In genomic region chr2:35273536-35273935, GRCm38 (mm10) we compare ENCODE assay signal across 8 mouse cellular contexts. TPM values are rescaled to one million over a fixed set of nuclear protein-coding genes. Genes with fewer than 3 reads are reported as not detected.
DNase-seq lines count a peak whose midpoint lies in the region; ATAC-seq lines count a peak whose summit lies in the region.

No protein-coding gene starts in this region.

- H3K4me3 ChIP-seq in limb, embryonic 13.5 days: no peak overlapping the region

- no peak overlapping the region; the same call in 1 of the 2 replicates for H3K9ac ChIP-seq in limb, embryonic 13.5 days

- WGBS in limb, embryonic 13.5 days: 5% methylated on average over 2 of the region's 2 CpGs

- peak overlapping the region; percentile 5; the same call in 1 of the 2 replicates for H3K4me2 ChIP-seq in limb, embryonic 13.5 days (replicated peaks)

- ATAC-seq in limb, embryonic 13.5 days (ENCODE audit: low FRiP score, low read depth): peak; percentile 81

- no peaks in the 10 kb centered on the region for H3K27me3 ChIP-seq in limb, embryonic 13.5 days

- H3K9me3 ChIP-seq in limb, embryonic 13.5 days: no peaks in the 10 kb centered on the region

- no peaks in the 10 kb centered on the region for H3K36me3 ChIP-seq in limb, embryonic 13.5 days

- peaks cover 63% of the 10 kb centered on the region for H3K4me1 ChIP-seq in limb, embryonic 13.5 days

- peak overlapping the region; percentile 84 for H3K27ac ChIP-seq in limb, embryonic 13.5 days

- DNase-seq in ovary, postnatal 36 days (ENCODE audit: low spot score): peak; percentile 52
- no peak for DNase-seq in ovary, postnatal 10 days (ENCODE audit: low spot score)
- DNase-seq in fibroblast of lung, adult 2 months (ENCODE audit: low read depth): peak; percentile 95
- DNase-seq in heart, postnatal 4 days: peak; percentile 55
- DNase-seq in cerebellum, postnatal 25 days: no peak
- DNase-seq in spleen, postnatal 10 days (ENCODE audit: low spot score in 2 of 2): no peak
- no peak for DNase-seq in T-cell, adult 2 months (ENCODE audit: low spot score)

RNA-seq across cellular contexts. Expression of gene Gsn, which starts 17.4 kb away (rescaled TPM):
- total RNA-seq in heart, postnatal 4 days (2021): 100 to 1,000 TPM; 164 to 171 TPM
- 113 and 118 TPM in 2 replicates for polyA plus RNA-seq in limb, embryonic 13.5 days (2015; fragmentation: Nextera tagmentation; extraction: Ambion mirVana)

Comparison
In these comparisons a context has a peak if more than half of its experiments do, and no peak if none do; other contexts are left out.
1. DNase-seq: peak in ovary, postnatal 36 days (single experiment), fibroblast of lung, adult 2 months (single experiment) and heart, postnatal 4 days (single experiment); none in ovary, postnatal 10 days (single experiment), cerebellum, postnatal 25 days (0 of 2), spleen, postnatal 10 days (0 of 2) and T-cell, adult 2 months (single experiment).